Mouse (Mus musculus) MEL (cell line): ENCODE data around the gene S100a4. TPM values are rescaled to one million over a fixed set of nuclear protein-coding genes. Genes with fewer than 3 reads are reported as not detected.

Experiments
- DNase-seq: peaks from one replicate; pipeline ENCODE4 v3.0.0; 2011; ENCODE audit warnings: low read depth, low spot score
- H3K27ac ChIP-seq: 2 replicates; pipeline ENCODE4 v1.5.1; 2012; ENCODE audit warnings: low read depth, mild to moderate bottlenecking, control low read depth, low read length, moderate library complexity; ENCODE audit not compliant: control insufficient read depth
- H3K27me3 ChIP-seq, 2 experiments: fragments of 150-350 bp in 1 of 2; sonication (generic) in 1 of 2; 2 replicates each; pipeline ENCODE4 v1.6.1; 2012; ENCODE audit warnings: low read length in 2 of 2, mild to moderate bottlenecking in 2 of 2, improper control_type of control experiment in 1 of 2, moderate library complexity in 1 of 2; ENCODE audit not compliant: insufficient read depth in 2 of 2, control insufficient read depth in 1 of 2
- H3K36me3 ChIP-seq, 2 experiments: 2 replicates each; pipeline ENCODE4 v1.6.1; 2012 to 2014; ENCODE audit warnings: low read length in 2 of 2, improper control_type of control experiment in 1 of 2, inconsistent platforms in 1 of 2, mild to moderate bottlenecking in 1 of 2; ENCODE audit not compliant: insufficient read depth in 2 of 2, control insufficient read depth in 1 of 2
- H3K4me1 ChIP-seq, 2 experiments: fragments of 150-350 bp in 1 of 2; sonication (generic) in 1 of 2; 2 replicates each; pipeline ENCODE4 v1.6.1; 2012; ENCODE audit warnings: low read length in 2 of 2, improper control_type of control experiment in 1 of 2, mild to moderate bottlenecking in 1 of 2; ENCODE audit not compliant: insufficient read depth in 2 of 2, control insufficient read depth in 1 of 2
- H3K4me3 ChIP-seq, 2 experiments: fragments of 150-350 bp in 1 of 2; sonication (generic) in 1 of 2; 2 replicates each; pipeline ENCODE4 v1.5.1; 2012; ENCODE audit warnings: low read depth in 2 of 2, low read length in 2 of 2, mild to moderate bottlenecking in 2 of 2, moderate library complexity in 2 of 2, control low read depth in 1 of 2, improper control_type of control experiment in 1 of 2; ENCODE audit not compliant: control insufficient read depth in 1 of 2, insufficient read depth in 1 of 2
- H3K79me2 ChIP-seq: 2 replicates; pipeline ENCODE4 v1.6.1; 2012; ENCODE audit warnings: mild to moderate bottlenecking, low read length, moderate library complexity; ENCODE audit not compliant: control insufficient read depth, poor library complexity, insufficient read depth
- H3K9ac ChIP-seq: 2 replicates; pipeline ENCODE4 v1.6.1; 2012; ENCODE audit warnings: low read depth, mild to moderate bottlenecking, control low read depth, low read length, moderate library complexity; ENCODE audit not compliant: control insufficient read depth, poor library complexity, severe bottlenecking
- H3K9me3 ChIP-seq: fragments of 150-350 bp; sonication (generic); replicated peaks from 2 replicates; pipeline ENCODE4 v1.6.1; 2012; ENCODE audit warnings: mild to moderate bottlenecking, low read length, improper control_type of control experiment, moderate library complexity; ENCODE audit not compliant: insufficient read depth
- BHLHE40 ChIP-seq: IDR thresholded peaks from 2 replicates; pipeline ENCODE4 v1.6.1; 2012; ENCODE audit warnings: low read depth, mild to moderate bottlenecking, inconsistent platforms, low read length, improper control_type of control experiment, borderline replicate concordance
- CHD1 ChIP-seq: IDR thresholded peaks from 2 replicates; pipeline ENCODE4 v1.6.1; 2012; ENCODE audit warnings: low read depth, mild to moderate bottlenecking, inconsistent platforms, low read length, improper control_type of control experiment
- CHD2 ChIP-seq: IDR thresholded peaks from 2 replicates; pipeline ENCODE4 v1.6.1; 2011; ENCODE audit warnings: low read length, improper control_type of control experiment
- CTCF ChIP-seq, 3 experiments: IDR thresholded peaks in 2 of 3; conservative IDR thresholded peaks in 1 of 3; 2 replicates each; pipeline ENCODE4 v1.5.1; 2011 to 2012; ENCODE audit warnings: low read length in 3 of 3, low read depth in 2 of 3, mild to moderate bottlenecking in 2 of 3, improper control_type of control experiment in 1 of 3, inconsistent platforms in 1 of 3, mixed read lengths in 1 of 3, moderate library complexity in 1 of 3; ENCODE audit not compliant: control insufficient read depth in 1 of 3, insufficient read depth in 1 of 3, poor library complexity in 1 of 3, severe bottlenecking in 1 of 3
- E2F4 ChIP-seq: IDR thresholded peaks from 2 replicates; pipeline ENCODE4 v1.6.1; 2011; ENCODE audit warnings: low read depth, low read length, improper control_type of control experiment, borderline replicate concordance
- EP300 ChIP-seq, 2 experiments: IDR thresholded peaks; 2 replicates each; pipeline ENCODE4 v1.6.1; 2011; ENCODE audit warnings: improper control_type of control experiment in 2 of 2, low read length in 2 of 2, low read depth in 1 of 2, mild to moderate bottlenecking in 1 of 2
- GABPA ChIP-seq: IDR thresholded peaks from 2 replicates; pipeline ENCODE4 v1.6.1; 2012; ENCODE audit warnings: low read depth, mild to moderate bottlenecking, inconsistent platforms, low read length, improper control_type of control experiment, moderate library complexity
- KAT2A ChIP-seq: conservative IDR thresholded peaks from 2 replicates; pipeline ENCODE4 v1.6.1; 2012; ENCODE audit warnings: low read depth, low read length, improper control_type of control experiment, inconsistent platforms
- MAFK ChIP-seq: IDR thresholded peaks from 2 replicates; pipeline ENCODE4 v1.6.1; 2011; ENCODE audit warnings: low read depth, mild to moderate bottlenecking, low read length, improper control_type of control experiment, borderline replicate concordance
- MAX ChIP-seq: IDR thresholded peaks from 2 replicates; pipeline ENCODE4 v1.6.1; 2011; ENCODE audit warnings: low read length, improper control_type of control experiment
- MAZ ChIP-seq: IDR thresholded peaks from 2 replicates; pipeline ENCODE4 v1.6.1; 2012; ENCODE audit warnings: low read depth, mild to moderate bottlenecking, inconsistent platforms, low read length, improper control_type of control experiment
- MEF2A ChIP-seq: IDR thresholded peaks from 2 replicates; pipeline ENCODE4 v1.6.1; 2014; ENCODE audit warnings: low read depth, mild to moderate bottlenecking, inconsistent platforms, low read length, improper control_type of control experiment; ENCODE audit not compliant: poor library complexity, insufficient replicate concordance, severe bottlenecking; ENCODE audit errors: extremely low read depth
- MYB ChIP-seq: IDR thresholded peaks from 2 replicates; pipeline ENCODE4 v1.6.1; 2011; ENCODE audit warnings: mild to moderate bottlenecking, low read depth, low read length, improper control_type of control experiment
- NELFE ChIP-seq: IDR thresholded peaks from 2 replicates; pipeline ENCODE4 v1.6.1; 2011; ENCODE audit warnings: low read depth, low read length, improper control_type of control experiment
- NRF1 ChIP-seq: IDR thresholded peaks from 2 replicates; pipeline ENCODE4 v1.6.1; 2014; ENCODE audit warnings: low read depth, mild to moderate bottlenecking, inconsistent platforms, low read length, improper control_type of control experiment, moderate library complexity; ENCODE audit not compliant: poor library complexity, insufficient read depth, severe bottlenecking
- POLR2A ChIP-seq, 2 experiments: IDR thresholded peaks; 2 replicates each; pipeline ENCODE4 v1.6.1; 2011 to 2012; ENCODE audit warnings: low read length in 2 of 2, mild to moderate bottlenecking in 2 of 2, control low read depth in 1 of 2, improper control_type of control experiment in 1 of 2, low read depth in 1 of 2, moderate library complexity in 1 of 2; ENCODE audit not compliant: control insufficient read depth in 1 of 2, insufficient read depth in 1 of 2, poor library complexity in 1 of 2
- POLR2AphosphoS5 ChIP-seq: IDR thresholded peaks from 2 replicates; pipeline ENCODE4 v1.6.1; 2012; ENCODE audit warnings: low read depth, borderline replicate concordance, mild to moderate bottlenecking, inconsistent platforms, low read length, moderate library complexity, mixed read lengths
- RCOR1 ChIP-seq: IDR thresholded peaks from 2 replicates; pipeline ENCODE4 v1.6.1; 2012; ENCODE audit warnings: low read depth, mild to moderate bottlenecking, inconsistent platforms, low read length, improper control_type of control experiment
- SIN3A ChIP-seq: IDR thresholded peaks from 2 replicates; pipeline ENCODE4 v1.6.1; 2012; ENCODE audit warnings: low read length, improper control_type of control experiment, inconsistent platforms
- SMC3 ChIP-seq: IDR thresholded peaks from 2 replicates; pipeline ENCODE4 v1.6.1; 2011; ENCODE audit warnings: low read depth, low read length, improper control_type of control experiment
- TCF12 ChIP-seq: IDR thresholded peaks from 2 replicates; pipeline ENCODE4 v1.6.1; 2014; ENCODE audit warnings: low read depth, mild to moderate bottlenecking, inconsistent platforms, low read length, improper control_type of control experiment, moderate library complexity
- UBTF ChIP-seq: IDR thresholded peaks from 2 replicates; pipeline ENCODE4 v1.6.1; 2012; ENCODE audit warnings: low read depth, mild to moderate bottlenecking, inconsistent platforms, low read length, improper control_type of control experiment, moderate library complexity, borderline replicate concordance; ENCODE audit not compliant: insufficient read depth
- USF1 ChIP-seq: IDR thresholded peaks from 2 replicates; pipeline ENCODE4 v1.6.1; 2014; ENCODE audit warnings: low read depth, mild to moderate bottlenecking, inconsistent platforms, low read length, improper control_type of control experiment, moderate library complexity
- USF2 ChIP-seq, 2 experiments: IDR thresholded peaks; 2 replicates each; pipeline ENCODE4 v1.6.1; 2011 to 2012; ENCODE audit warnings: improper control_type of control experiment in 2 of 2, low read length in 2 of 2, borderline replicate concordance in 1 of 2, inconsistent platforms in 1 of 2, low read depth in 1 of 2, mild to moderate bottlenecking in 1 of 2; ENCODE audit not compliant: insufficient read depth in 1 of 2
- ZC3H11A ChIP-seq: IDR thresholded peaks from 2 replicates; pipeline ENCODE4 v1.6.1; 2012; ENCODE audit warnings: low read depth, mild to moderate bottlenecking, inconsistent platforms, low read length, improper control_type of control experiment
- ZMIZ1 ChIP-seq: IDR thresholded peaks from 2 replicates; pipeline ENCODE4 v1.6.1; 2012; ENCODE audit warnings: low read depth, mild to moderate bottlenecking, inconsistent platforms, low read length, improper control_type of control experiment, moderate library complexity
- ZNF384 ChIP-seq: IDR thresholded peaks from 2 replicates; pipeline ENCODE4 v1.6.1; 2012; ENCODE audit warnings: low read depth, mild to moderate bottlenecking, inconsistent platforms, low read length, improper control_type of control experiment
- polyA plus RNA-seq, 2 experiments: library from polyadenylated mRNA; stranded (reverse) in 1 of 2; unstranded in 1 of 2; fragments of >175 nt in 1 of 2; fragments of >200 nt in 1 of 2; gene quantifications; 2 replicates each; pipeline versions ENCODE4 v1.2.1 to v1.2.4; 2012; ENCODE audit warnings: low replicate concordance in 2 of 2, low read depth in 1 of 2; ENCODE audit not compliant: insufficient read length in 2 of 2, insufficient read depth in 1 of 2, missing spikeins in 1 of 2
- total RNA-seq: library from RNA; depleted of rRNA; stranded (reverse); fragments of 300-350 nt; gene quantifications from 2 replicates; pipeline ENCODE4 v1.2.3, GENCODE M21; 2012

S100a4 gene
- total and polyA plus RNA-seq, 3 experiments, result 0.73 to 2.3 TPM; not detected in 1

DNA sequence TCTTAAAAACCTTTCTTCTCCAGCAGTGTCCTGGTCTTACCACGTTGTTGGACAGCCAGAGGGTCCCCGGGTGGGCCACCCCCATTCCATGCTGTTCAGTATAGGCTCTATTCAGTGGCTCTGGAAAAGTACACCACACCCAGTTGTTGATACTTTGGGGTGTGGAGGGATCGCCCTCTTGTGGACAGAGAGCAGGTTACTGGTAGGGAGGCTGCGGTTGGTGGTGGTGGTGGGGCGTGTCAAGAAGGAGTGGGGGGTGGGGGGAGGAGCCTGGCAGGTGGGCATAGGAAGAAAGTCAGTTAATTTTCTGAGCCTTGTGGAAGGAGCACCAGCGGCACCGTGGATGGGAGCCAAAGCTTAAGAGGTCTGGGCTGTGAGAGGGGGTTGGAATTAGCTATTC is 11.8 kb downstream of the S100a4 start (continued):
- TF ChIP-seq NRF1 (no peak), NELFE (no peak), TCF12 (no peak), MAX (no peak), CHD2 (no peak), KAT2A (no peak)

DNA sequence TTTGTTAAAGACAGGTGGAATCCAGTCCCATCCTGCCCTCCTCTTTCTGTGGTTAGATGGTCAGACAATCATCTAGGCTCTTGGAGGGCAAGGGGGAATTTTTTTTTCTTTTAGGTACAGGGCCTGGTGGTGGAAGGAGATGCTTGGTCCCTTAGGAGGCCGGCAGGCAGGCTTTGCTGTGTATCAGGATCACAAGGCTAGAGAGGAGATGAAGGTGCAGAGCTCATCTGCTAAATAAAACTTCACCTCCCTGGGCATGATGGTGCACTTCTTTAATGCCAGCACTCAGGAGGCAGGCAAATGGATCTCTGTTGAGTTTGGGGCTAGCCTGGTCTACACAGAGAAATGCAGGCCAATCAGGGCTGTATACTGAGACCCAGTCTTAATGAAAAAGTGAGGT is 12.3 kb downstream of the S100a4 start:
- Histone ChIP-seq H3K27ac (no peak overlapping the region), H3K79me2 (no peaks in the 10 kb centered on the region), H3K27me3 (peaks cover 0 to 2% of the 10 kb centered on the region in 2 experiments; a peak in 1 of 4 replicates), H3K9ac (no peak overlapping the region), H3K36me3 (peaks cover 0 to 15% of the 10 kb centered on the region in 2 experiments; a peak in 2 of 4 replicates), H3K4me3 (no peak overlapping the region), H3K4me1 (peaks cover 0 to 19% of the 10 kb centered on the region in 2 experiments; a peak in 2 of 4 replicates), H3K9me3 (no peaks in the 10 kb centered on the region)
- TF ChIP-seq SMC3 (no peak), ZNF384 (no peak), MYB (no peak), E2F4 (no peak), USF1 (no peak), ZC3H11A (no peak), MEF2A (no peak), UBTF (no peak), GABPA (no peak), BHLHE40 (no peak), CHD2 (no peak), ZMIZ1 (no peak), MAZ (no peak)
- no peak for DNase-seq

- DNase-seq, result peak; percentile 62
- Histone ChIP-seq H3K4me1 (peaks cover 0 to 16% of the 10 kb centered on the region in 2 experiments; a peak in 2 of 4 replicates), H3K27ac (no peak overlapping the region), H3K9ac (no peak overlapping the region), H3K79me2 (no peaks in the 10 kb centered on the region), H3K36me3 (peaks cover 0 to 11% of the 10 kb centered on the region in 2 experiments; a peak in 2 of 4 replicates), H3K9me3 (no peaks in the 10 kb centered on the region), H3K27me3 (peaks cover 0 to 2% of the 10 kb centered on the region in 2 experiments; a peak in 1 of 4 replicates), H3K4me3 (no peak overlapping the region)
- peak; percentile 78; the same call in 1 of the 2 replicates for TF ChIP-seq SIN3A
- no peak for TF ChIP-seq BHLHE40
- no peak for TF ChIP-seq CHD2
- 0 out of 2 replicates have a peak, but pooled peaks have one; percentile 45 for TF ChIP-seq ZNF384
- TF ChIP-seq RCOR1, result no peak
- no peak for TF ChIP-seq E2F4
- TF ChIP-seq POLR2A (IDR thresholded peaks at IDR 0.05; ENCODE audit: control insufficient read depth in 1 of 2, insufficient read depth in 1 of 2, low read depth in 1 of 2, low read length in 2 of 2, poor library complexity in 1 of 2), result no peak
- TF ChIP-seq USF2 (IDR thresholded peaks at IDR 0.05; ENCODE audit: borderline replicate concordance in 1 of 2, insufficient read depth in 1 of 2, low read depth in 1 of 2, low read length in 2 of 2), result no peak
- no peak for TF ChIP-seq NELFE
- TF ChIP-seq CTCF (IDR thresholded peaks at IDR 0.05 in 2 of 3, conservative IDR thresholded peaks at IDR 0.05 in 1 of 3; ENCODE audit: control insufficient read depth in 1 of 3, insufficient read depth in 1 of 3, low read depth in 2 of 3, low read length in 3 of 3, poor library complexity in 1 of 3, severe bottlenecking in 1 of 3), result peak; percentile 53 to 65 (median 59)
- TF ChIP-seq MAZ, result no peak
- TF ChIP-seq CHD1, result no peak
- no peak for TF ChIP-seq POLR2AphosphoS5
- no peak for TF ChIP-seq ZMIZ1
- no peak for TF ChIP-seq TCF12
- peak; percentile 89 for TF ChIP-seq MAX
- no peak for TF ChIP-seq MAFK
- TF ChIP-seq EP300 (IDR thresholded peaks at IDR 0.05; ENCODE audit: low read depth in 1 of 2, low read length in 2 of 2), result no peak
- TF ChIP-seq MEF2A, result no peak
Measured at GRCm38 (mm10) chr3:90617586-90617985, 14.0 kb downstream of the S100a4 start.
